Mouse (Mus musculus): ENCODE data around the gene Gm20388.

DNA sequence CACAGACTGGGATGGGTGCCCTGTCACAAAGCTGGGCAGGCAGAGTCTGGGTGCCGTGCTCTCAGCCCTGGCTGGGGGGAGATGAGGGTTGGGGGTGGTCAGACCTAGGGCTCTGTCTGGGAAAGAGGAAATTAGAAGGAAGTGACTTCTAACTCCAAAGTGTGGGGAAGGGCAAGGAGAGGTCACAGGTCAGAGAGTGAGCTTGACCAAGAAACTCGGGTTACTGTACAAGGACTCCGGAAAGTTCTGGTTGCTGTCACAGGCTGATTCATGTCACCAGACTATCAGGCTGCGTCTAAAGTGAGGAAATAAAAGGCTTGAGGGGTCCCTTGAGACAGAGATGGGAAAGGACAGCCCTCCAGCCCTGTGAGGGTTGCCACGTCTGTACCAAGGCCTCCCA lies 1408.8 kb downstream of the Gm20388 start:
- TF ChIP-seq POLR2A (IDR thresholded peaks at IDR 0.05; ENCODE audit: borderline replicate concordance, control insufficient read depth, low read depth, low read length) = no peak
- TF ChIP-seq CTCF (IDR thresholded peaks at IDR 0.05; ENCODE audit: control insufficient read depth, insufficient read depth, low read length) = no peak

Data from bone marrow, adult 2 months (tissue).